Comparison of ENCODE assay signal across 19 mouse cellular contexts in the genomic region with DNA sequence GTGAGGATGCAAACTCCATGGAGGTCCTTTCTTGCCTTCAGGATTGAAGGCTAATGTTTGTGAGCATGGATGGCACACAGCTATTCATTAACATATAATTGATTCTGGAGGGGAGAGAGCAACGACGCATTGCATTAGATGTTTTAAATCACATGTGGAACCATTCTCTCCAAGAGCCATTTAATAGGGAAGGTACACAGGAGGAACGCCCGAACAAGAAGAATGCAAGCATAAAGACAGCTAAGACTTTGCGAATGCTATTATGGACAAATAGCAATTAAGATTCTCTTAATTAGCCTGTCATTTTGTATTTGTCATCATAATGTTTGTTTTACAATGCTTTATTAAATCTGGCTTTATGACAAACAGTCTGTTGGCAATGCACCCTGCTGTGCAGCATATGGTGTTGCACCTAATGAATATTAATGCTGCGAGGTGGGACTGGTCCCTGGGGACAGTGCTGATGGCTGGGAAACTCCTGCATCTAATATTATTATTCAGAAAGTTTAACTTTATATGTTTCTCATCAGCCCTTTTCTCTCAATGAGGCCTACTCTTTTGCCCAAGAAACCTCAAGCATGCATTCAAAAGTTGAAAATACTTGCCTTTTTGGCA.
A peak's percentile ranks its signal among the peaks of the same experiment; 100 is the strongest.
DNase-seq lines count a peak whose midpoint lies in the region; ATAC-seq lines count a peak whose summit lies in the region.
"Had no signal": no experiment of that assay in that cellular context is flagged by ENCODE, and none has a peak within 500 bp of the region (broad histone marks: within the 10 kb centered on the region; RNA-seq: fewer than 3 reads in every experiment).

No protein-coding gene starts in this region.

- ATAC-seq in forebrain, embryonic 13.5 days = peak; percentile 65
- ATAC-seq in midbrain, embryonic 14.5 days (ENCODE audit: low FRiP score, low TSS enrichment) = no peak; the same call in 1 of the 2 replicates
- ATAC-seq: intestine, embryonic 16.5 days; Patski had no signal

- 43% methylated on average over 6 of the region's 6 CpGs for WGBS in forebrain, embryonic 13.5 days
- WGBS in midbrain, embryonic 14.5 days = 49% methylated on average over 6 of the region's 6 CpGs

- H3K27me3 ChIP-seq in forebrain, embryonic 13.5 days = no peaks in the 10 kb centered on the region
- H3K27me3 ChIP-seq in midbrain, embryonic 14.5 days (ENCODE audit: control insufficient read depth, insufficient read depth, low read length) = no peaks in the 10 kb centered on the region
- H3K27me3 ChIP-seq: CH12.LX; embryonic facial prominence, embryonic 13.5 days; limb, embryonic 15.5 days had no signal

- peak; percentile 12 for DNase-seq in brain, adult 2 months (ENCODE audit: low read depth, low spot score)
- peak; percentile 8 for DNase-seq in cerebellum, adult 11-12 months
- peak; percentile 60 for DNase-seq in midbrain, embryonic 14.5 days
- DNase-seq in adipocyte (ENCODE audit: low spot score) = no peak
- no peak for DNase-seq in spleen, postnatal 10 days (ENCODE audit: low spot score in 2 of 2)
- no peak for DNase-seq in frontal cortex, postnatal 25 days (ENCODE audit: low spot score in 2 of 2)
- DNase-seq: adrenal gland, adult 2 months; heart, adult 18-20 months; heart, postnatal 10 days; kidney, postnatal 25 days; lung, embryonic 14.5 days; thymus, postnatal 36 days had no signal

- no peak overlapping the region for H3K4me2 ChIP-seq in forebrain, embryonic 13.5 days
- no peak overlapping the region for H3K4me2 ChIP-seq in midbrain, embryonic 14.5 days (ENCODE audit: low read length)
- H3K4me2 ChIP-seq: embryonic facial prominence, embryonic 13.5 days; limb, embryonic 15.5 days; lung, embryonic 14.5 days had no signal

- no peak overlapping the region for H3K9ac ChIP-seq in forebrain, embryonic 13.5 days
- H3K9ac ChIP-seq in midbrain, embryonic 14.5 days (replicated peaks; ENCODE audit: low read length) = no peak overlapping the region
- H3K9ac ChIP-seq: embryonic facial prominence, embryonic 13.5 days; limb, embryonic 15.5 days; lung, embryonic 14.5 days had no signal

- no peaks in the 10 kb centered on the region for H3K36me3 ChIP-seq in forebrain, embryonic 13.5 days (ENCODE audit: poor library complexity, severe bottlenecking)
- H3K36me3 ChIP-seq in midbrain, embryonic 14.5 days (ENCODE audit: control insufficient read depth, insufficient read depth, low read length) = no peaks in the 10 kb centered on the region
- H3K36me3 ChIP-seq: embryonic facial prominence, embryonic 13.5 days; limb, embryonic 15.5 days had no signal

- H3K9me3 ChIP-seq in forebrain, embryonic 13.5 days (replicated peaks) = no peaks in the 10 kb centered on the region
- H3K9me3 ChIP-seq in midbrain, embryonic 14.5 days (ENCODE audit: control insufficient read depth, low read length) = no peaks in the 10 kb centered on the region
- H3K9me3 ChIP-seq: embryonic facial prominence, embryonic 13.5 days; limb, embryonic 15.5 days had no signal

- H3K4me3 ChIP-seq in forebrain, embryonic 13.5 days = no peak overlapping the region
- no peak overlapping the region for H3K4me3 ChIP-seq in midbrain, embryonic 14.5 days (replicated peaks; ENCODE audit: low read depth, low read length)
- H3K4me3 ChIP-seq: embryonic facial prominence, embryonic 13.5 days; limb, embryonic 15.5 days had no signal

- 0 out of 2 replicates have a peak, but pooled peaks cover 5% of the 10 kb centered on the region for H3K4me1 ChIP-seq in forebrain, embryonic 13.5 days
- H3K4me1 ChIP-seq in midbrain, embryonic 14.5 days (ENCODE audit: control insufficient read depth, insufficient read depth, low read length) = no peaks in the 10 kb centered on the region
- H3K4me1 ChIP-seq: embryonic facial prominence, embryonic 13.5 days; limb, embryonic 15.5 days had no signal

- H3K27ac ChIP-seq in forebrain, embryonic 13.5 days = no peak overlapping the region
- no peak overlapping the region for H3K27ac ChIP-seq in midbrain, embryonic 14.5 days (replicated peaks; ENCODE audit: low read depth, low read length)
- H3K27ac ChIP-seq: embryonic facial prominence, embryonic 13.5 days; limb, embryonic 15.5 days; stomach, postnatal 0 days had no signal

Comparison
In these comparisons a context has a peak if more than half of its experiments do, and no peak if none do; other contexts are left out.
1. DNase-seq: peak in brain, adult 2 months (single experiment), cerebellum, adult 11-12 months (single experiment) and midbrain, embryonic 14.5 days (single experiment); none in adipocyte (single experiment), spleen, postnatal 10 days (0 of 2) and frontal cortex, postnatal 25 days (0 of 2).